Mouse (Mus musculus) limb, embryonic 13.5 days (tissue): ENCODE measurements around the gene Ssna1. TPM values are rescaled to one million over a fixed set of nuclear protein-coding genes. Genes with fewer than 3 reads are reported as not detected.

Source experiments
- ATAC-seq: fragments of 200-750 bp; cut with Nextera tagmentation; 2 replicates; pipeline ENCODE4 v1.8.0; 2017; ENCODE audit warnings: low read depth, moderate number of reproducible peaks, moderate TSS enrichment; ENCODE audit not compliant: low FRiP score
- H3K27ac ChIP-seq: fragments of 300-500 bp; sonication (generic); 2 replicates; pipeline ENCODE4 v1.5.1; 2015; ENCODE audit warnings: inconsistent platforms, mild to moderate bottlenecking, moderate library complexity
- H3K27me3 ChIP-seq: fragments of 300-500 bp; sonication (generic); 2 replicates; pipeline ENCODE4 v1.6.1; 2015; ENCODE audit warnings: mild to moderate bottlenecking, inconsistent platforms
- H3K36me3 ChIP-seq: fragments of 300-500 bp; sonication (generic); 2 replicates; pipeline ENCODE4 v1.6.1; 2015; ENCODE audit warnings: inconsistent platforms, mild to moderate bottlenecking, moderate library complexity
- H3K4me1 ChIP-seq: fragments of 300-500 bp; sonication (generic); 2 replicates; pipeline ENCODE4 v1.6.1; 2015; ENCODE audit warnings: inconsistent platforms
- H3K4me2 ChIP-seq: fragments of 300-500 bp; sonication (generic); replicated peaks from 2 replicates; pipeline ENCODE4 v1.6.1; 2015; ENCODE audit warnings: inconsistent platforms, mild to moderate bottlenecking, moderate library complexity
- H3K4me3 ChIP-seq: fragments of 300-500 bp; sonication (generic); 2 replicates; pipeline ENCODE4 v1.5.1; 2015; ENCODE audit warnings: moderate library complexity, mild to moderate bottlenecking, inconsistent platforms
- H3K9ac ChIP-seq: fragments of 300-500 bp; sonication (generic); 2 replicates; pipeline ENCODE4 v1.6.1; 2015; ENCODE audit warnings: mild to moderate bottlenecking, inconsistent platforms
- H3K9me3 ChIP-seq: fragments of 300-500 bp; sonication (generic); 2 replicates; pipeline ENCODE4 v1.6.1; 2016; ENCODE audit warnings: inconsistent platforms
- WGBS: fragments of 180-500 bp; shearing (Covaris S2); methylation state at CpG from one replicate; pipeline ENCODE4 v1.1.7; 2015; 5-methylcytosine and 5-hydroxymethylcytosine counted together
- polyA plus RNA-seq: library from polyadenylated mRNA; unstranded; fragments of >200 nt; fragmentation: Nextera tagmentation; extraction: Ambion mirVana; gene quantifications from 2 replicates; pipeline ENCODE4 v1.2.1, GENCODE M21; 2015

Gene Ssna1
- polyA plus RNA-seq, 1 experiment from 2014 or later, result 234 TPM

- no peak overlapping the region for H3K4me2 ChIP-seq
- no peak overlapping the region for H3K4me3 ChIP-seq
- ATAC-seq, result no peak
- H3K9ac ChIP-seq, result no peak overlapping the region
- H3K27me3 ChIP-seq, result peaks cover 51% of the 10 kb centered on the region
- no peak overlapping the region for H3K27ac ChIP-seq
- no peaks in the 10 kb centered on the region for H3K4me1 ChIP-seq
- WGBS, result 70% methylated on average over 5 of the region's 5 CpGs
- no peaks in the 10 kb centered on the region for H3K36me3 ChIP-seq
- H3K9me3 ChIP-seq, result no peaks in the 10 kb centered on the region
Observed at GRCm38 (mm10) chr2:25234551-25235220, 37.6 kb downstream of the Ssna1 start.

GRCm38 (mm10) chr2:25234050-25234449 lies 38.2 kb downstream of the Ssna1 start, which contains the start of gene Slc34a3:
TSS of gene Slc34a3 (minus strand) at chr2:25234364.
- no peaks in the 10 kb centered on the region for H3K36me3 ChIP-seq
- no peak within 1 kb of the TSS for H3K27ac ChIP-seq
- peaks cover 47% of the 10 kb centered on the region for H3K27me3 ChIP-seq
- WGBS, result 84% methylated on average over 3 of the region's 3 CpGs
- no peak within 1 kb of the TSS for H3K4me2 ChIP-seq
- no peaks in the 10 kb centered on the region for H3K9me3 ChIP-seq
- no peak for ATAC-seq
- no peak within 1 kb of the TSS for H3K9ac ChIP-seq
- H3K4me3 ChIP-seq, result no peak within 1 kb of the TSS
- 0 out of 2 replicates have a peak, but pooled peaks cover under 1% of the 10 kb centered on the region for H3K4me1 ChIP-seq

- H3K27me3 ChIP-seq, result peaks cover 43% of the 10 kb centered on the region
- no peak overlapping the region for H3K27ac ChIP-seq
- no peaks in the 10 kb centered on the region for H3K9me3 ChIP-seq
- no peak overlapping the region for H3K4me3 ChIP-seq
- peaks cover 4% of the 10 kb centered on the region; the same call in 1 of the 2 replicates for H3K4me1 ChIP-seq
- H3K36me3 ChIP-seq, result no peaks in the 10 kb centered on the region
- H3K4me2 ChIP-seq, result no peak overlapping the region
- WGBS, result 75% methylated on average over 4 of the region's 4 CpGs
- no peak overlapping the region for H3K9ac ChIP-seq
- no peak for ATAC-seq
Observed at GRCm38 (mm10) chr2:25233421-25233820, 38.8 kb downstream of the Ssna1 start.

GRCm38 (mm10) chr2:25231038-25231437 lies 41.2 kb downstream of the Ssna1 start:
- 54% methylated on average over 12 of the region's 12 CpGs for WGBS
- Histone ChIP-seq H3K9me3 (no peaks in the 10 kb centered on the region), H3K27me3 (peaks cover 35% of the 10 kb centered on the region), H3K9ac (peak overlapping the region; percentile 25; the same call in 1 of the 2 replicates), H3K27ac (no peak overlapping the region), H3K4me2 (no peak overlapping the region), H3K36me3 (no peaks in the 10 kb centered on the region), H3K4me3 (no peak overlapping the region), H3K4me1 (peaks cover 4% of the 10 kb centered on the region; the same call in 1 of the 2 replicates)
- ATAC-seq, result no peak

- WGBS, result 86% methylated on average over 7 of the region's 7 CpGs
Observed at GRCm38 (mm10) chr2:25230581-25230980, 41.7 kb downstream of the Ssna1 start.

GRCm38 (mm10) chr2:25229582-25229981 lies 42.7 kb downstream of the Ssna1 start:
- no peak overlapping the region for H3K9ac ChIP-seq
- peaks cover 10% of the 10 kb centered on the region for H3K4me1 ChIP-seq
- H3K4me3 ChIP-seq, result no peak overlapping the region
- H3K27ac ChIP-seq, result no peak overlapping the region
- no peaks in the 10 kb centered on the region for H3K9me3 ChIP-seq
- no peaks in the 10 kb centered on the region for H3K36me3 ChIP-seq
- ATAC-seq, result no peak
- no peak overlapping the region for H3K4me2 ChIP-seq
- H3K27me3 ChIP-seq, result peaks cover 33% of the 10 kb centered on the region; the same call in 1 of the 2 replicates
- 81% methylated on average over 5 of the region's 5 CpGs for WGBS

More at GRCm38 (mm10) chr2:25230581-25230980, 41.7 kb downstream of the Ssna1 start:
- Histone ChIP-seq H3K4me1 (peaks cover 7% of the 10 kb centered on the region), H3K9me3 (no peaks in the 10 kb centered on the region), H3K27ac (no peak overlapping the region), H3K9ac (no peak overlapping the region; the same call in 1 of the 2 replicates), H3K27me3 (peaks cover 33% of the 10 kb centered on the region; the same call in 1 of the 2 replicates), H3K4me3 (no peak overlapping the region), H3K36me3 (no peaks in the 10 kb centered on the region), H3K4me2 (no peak overlapping the region)
- ATAC-seq, result no peak

GRCm38 (mm10) chr2:25228995-25229530 lies 43.2 kb downstream of the Ssna1 start:
- Histone ChIP-seq H3K9me3 (no peaks in the 10 kb centered on the region), H3K27me3 (peaks cover 30% of the 10 kb centered on the region; the same call in 1 of the 2 replicates)
- no peak for ATAC-seq

GRCm38 (mm10) chr2:25228431-25228889 lies 43.8 kb downstream of the Ssna1 start:
- no peak for ATAC-seq
- 2% methylated on average over 7 of the region's 7 CpGs for WGBS

More at GRCm38 (mm10) chr2:25228995-25229530, 43.2 kb downstream of the Ssna1 start:
- no peak overlapping the region for H3K27ac ChIP-seq
- peak overlapping the region; percentile 31; the same call in 1 of the 2 replicates for H3K9ac ChIP-seq
- H3K4me1 ChIP-seq, result peaks cover 10% of the 10 kb centered on the region
- WGBS, result 67% methylated on average over 6 of the region's 6 CpGs
- peak overlapping the region; percentile 40 for H3K4me2 ChIP-seq
- H3K4me3 ChIP-seq, result no peak overlapping the region
- no peaks in the 10 kb centered on the region for H3K36me3 ChIP-seq

GRCm38 (mm10) chr2:25227406-25227805 lies 44.8 kb downstream of the Ssna1 start:
- 84% methylated on average over 4 of the region's 4 CpGs for WGBS
- Histone ChIP-seq H3K36me3 (peaks cover 3% of the 10 kb centered on the region; the same call in 1 of the 2 replicates), H3K4me1 (peaks cover 18% of the 10 kb centered on the region), H3K4me2 (no peak overlapping the region), H3K27ac (no peak overlapping the region), H3K4me3 (no peak overlapping the region), H3K9me3 (no peaks in the 10 kb centered on the region), H3K9ac (no peak overlapping the region), H3K27me3 (peaks cover 16% of the 10 kb centered on the region; the same call in 1 of the 2 replicates)
- no peak for ATAC-seq

More at GRCm38 (mm10) chr2:25228431-25228889, 43.8 kb downstream of the Ssna1 start:
- Histone ChIP-seq H3K9me3 (no peaks in the 10 kb centered on the region), H3K27ac (no peak overlapping the region), H3K27me3 (peaks cover 26% of the 10 kb centered on the region; the same call in 1 of the 2 replicates), H3K9ac (no peak overlapping the region), H3K4me2 (peak overlapping the region; percentile 40), H3K36me3 (no peaks in the 10 kb centered on the region), H3K4me1 (peaks cover 14% of the 10 kb centered on the region), H3K4me3 (no peak overlapping the region)

- no peak overlapping the region for H3K27ac ChIP-seq
- no peak for ATAC-seq
- 74% methylated on average over 5 of the region's 5 CpGs for WGBS
Observed at GRCm38 (mm10) chr2:25226864-25227263, 45.4 kb downstream of the Ssna1 start.

GRCm38 (mm10) chr2:25225811-25226379 lies 46.3 kb downstream of the Ssna1 start:
- peak overlapping the region; percentile 97 for H3K27ac ChIP-seq
- ATAC-seq, result no peak
- H3K4me1 ChIP-seq, result peaks cover 18% of the 10 kb centered on the region
- 73% methylated on average over 8 of the region's 8 CpGs for WGBS
- no peaks in the 10 kb centered on the region for H3K9me3 ChIP-seq
- peaks cover 13% of the 10 kb centered on the region for H3K36me3 ChIP-seq
- peaks cover 3% of the 10 kb centered on the region; the same call in 1 of the 2 replicates for H3K27me3 ChIP-seq
- peak overlapping the region; percentile 64 for H3K4me2 ChIP-seq
- peak overlapping the region; percentile 49 for H3K4me3 ChIP-seq
- peak overlapping the region; percentile 68; the same call in 1 of the 2 replicates for H3K9ac ChIP-seq

More at GRCm38 (mm10) chr2:25226864-25227263, 45.4 kb downstream of the Ssna1 start:
- Histone ChIP-seq H3K4me1 (peaks cover 18% of the 10 kb centered on the region), H3K36me3 (peaks cover 8% of the 10 kb centered on the region), H3K4me2 (no peak overlapping the region), H3K9ac (no peak overlapping the region), H3K9me3 (no peaks in the 10 kb centered on the region), H3K4me3 (no peak overlapping the region), H3K27me3 (peaks cover 12% of the 10 kb centered on the region; the same call in 1 of the 2 replicates)
